Mouse (Mus musculus): Measurements from ENCODE around the gene Matn4.
A peak's percentile ranks its signal among the peaks of the same experiment; 100 is the strongest.

The Matn4 gene

GRCm38 (mm10) chr2:164436215-164436913, 31.4 kb upstream of the Matn4 start:
- no peak for DNase-seq (ENCODE audit: low spot score)

- DNase-seq (ENCODE audit: low spot score) = no peak
Observed at GRCm38 (mm10) chr2:164435216-164436090, 30.5 kb upstream of the Matn4 start.

- DNase-seq (ENCODE audit: low spot score) = no peak
Observed at GRCm38 (mm10) chr2:164434681-164435080, 29.7 kb upstream of the Matn4 start.

- no peak for DNase-seq (ENCODE audit: low spot score)
Observed at GRCm38 (mm10) chr2:164433278-164433895, 28.4 kb upstream of the Matn4 start.

GRCm38 (mm10) chr2:164432541-164433191, 27.7 kb upstream of the Matn4 start:
- no peak for DNase-seq (ENCODE audit: low spot score)

- DNase-seq (ENCODE audit: low spot score) = no peak
Observed at GRCm38 (mm10) chr2:164431676-164432465, 26.9 kb upstream of the Matn4 start.

- DNase-seq (ENCODE audit: low spot score) = no peak
Observed at GRCm38 (mm10) chr2:164430697-164431096, 25.7 kb upstream of the Matn4 start.

- no peak for DNase-seq (ENCODE audit: low spot score)
Observed at GRCm38 (mm10) chr2:164429881-164430615, 25.1 kb upstream of the Matn4 start.

GRCm38 (mm10) chr2:164428451-164428850, 23.5 kb upstream of the Matn4 start:
- DNase-seq (ENCODE audit: low spot score) = no peak

GRCm38 (mm10) chr2:164426952-164427351, 22.0 kb upstream of the Matn4 start:
- no peak for DNase-seq (ENCODE audit: low spot score)

GRCm38 (mm10) chr2:164426121-164426520, 21.2 kb upstream of the Matn4 start:
- no peak for DNase-seq (ENCODE audit: low spot score)

GRCm38 (mm10) chr2:164425401-164425800, 20.4 kb upstream of the Matn4 start:
- DNase-seq (ENCODE audit: low spot score) = no peak

- DNase-seq (ENCODE audit: low spot score) = no peak
Observed at GRCm38 (mm10) chr2:164424406-164424805, 19.4 kb upstream of the Matn4 start.

- no peak for DNase-seq (ENCODE audit: low spot score)
Observed at GRCm38 (mm10) chr2:164423464-164423863, 18.5 kb upstream of the Matn4 start.

- peak; percentile 14 for DNase-seq (ENCODE audit: low spot score)
Observed at GRCm38 (mm10) chr2:164422675-164423393, 17.9 kb upstream of the Matn4 start.

- DNase-seq (ENCODE audit: low spot score) = no peak
Observed at GRCm38 (mm10) chr2:164421979-164422378, 17.0 kb upstream of the Matn4 start.

GRCm38 (mm10) chr2:164421306-164421705, 16.3 kb upstream of the Matn4 start:
- DNase-seq (ENCODE audit: low spot score) = no peak

- no peak for DNase-seq (ENCODE audit: low spot score)
Observed at GRCm38 (mm10) chr2:164419489-164419888, 14.5 kb upstream of the Matn4 start.

GRCm38 (mm10) chr2:164418308-164418875, 13.4 kb upstream of the Matn4 start:
- no peak for DNase-seq (ENCODE audit: low spot score)

GRCm38 (mm10) chr2:164417198-164417597, 12.2 kb upstream of the Matn4 start:
- DNase-seq (ENCODE audit: low spot score) = no peak

Data from spleen, adult 12 weeks (tissue).